Mouse (Mus musculus): ENCODE results near the gene Nmur1. TPM values are rescaled to one million over a fixed set of nuclear protein-coding genes. Genes with fewer than 3 reads are reported as not detected.
A peak's percentile ranks its signal among the peaks of the same experiment; 100 is the strongest.

Gene Nmur1
- total RNA-seq (2021): not detected

DNA sequence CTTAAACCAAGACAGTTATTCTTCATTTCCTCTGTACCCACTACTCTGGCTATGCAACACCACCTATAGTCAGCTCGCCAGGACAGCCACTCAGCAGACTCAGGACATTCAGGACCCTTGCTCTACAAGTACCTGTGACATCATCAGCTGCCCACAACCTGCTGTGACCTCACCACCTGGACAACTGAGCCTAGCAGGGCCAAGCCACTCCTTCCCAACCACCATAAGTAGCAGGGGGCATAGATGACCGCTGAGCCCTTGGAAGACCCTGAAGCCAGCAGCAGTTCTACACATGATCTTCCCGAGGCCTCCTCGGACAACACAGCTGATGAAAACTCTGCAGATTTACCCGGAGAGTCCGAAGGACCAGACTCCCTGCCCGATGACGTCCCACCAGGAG, at the start of gene Nmur1, which contains the start of gene Tex44:
TSS of gene Nmur1 (minus strand) at position 101 of the 400 bp plus-strand sequence.
TSS of gene Tex44 (plus strand) at position 202 of the 400 bp plus-strand sequence.
- no peak for DNase-seq

DNA sequence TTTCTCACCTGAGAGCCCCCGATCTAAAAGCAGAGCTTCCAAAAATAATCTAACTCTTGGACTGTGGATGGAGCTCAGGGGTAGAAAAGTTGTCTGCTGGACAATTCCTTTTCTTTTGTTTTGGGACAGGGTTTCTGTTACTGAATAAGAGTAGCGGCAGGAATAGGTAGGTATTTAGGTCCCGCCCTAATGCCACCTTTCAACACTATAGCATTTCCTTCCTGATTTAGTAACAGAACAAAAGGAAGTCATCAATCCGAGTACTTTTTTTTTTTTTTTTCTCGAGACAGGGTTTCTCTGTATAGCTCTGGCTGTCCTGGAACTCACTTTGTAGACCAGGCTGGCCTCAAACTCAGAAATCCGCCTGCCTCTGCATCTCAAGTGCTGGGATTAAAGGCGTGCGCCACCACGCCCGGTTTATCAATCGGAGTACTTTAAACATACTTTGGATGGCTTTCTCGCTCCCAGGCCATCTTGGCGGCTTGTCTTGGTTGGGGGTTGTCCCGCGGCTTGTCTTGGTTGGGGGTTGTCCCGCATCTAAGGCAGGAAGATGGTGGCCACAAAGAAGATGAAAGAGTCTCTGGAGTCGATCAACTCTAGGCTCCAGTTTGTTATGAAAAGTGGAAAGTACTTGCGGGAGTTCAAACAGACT, 47.2 kb upstream of the Nmur1 start:
- no peak for DNase-seq

DNA sequence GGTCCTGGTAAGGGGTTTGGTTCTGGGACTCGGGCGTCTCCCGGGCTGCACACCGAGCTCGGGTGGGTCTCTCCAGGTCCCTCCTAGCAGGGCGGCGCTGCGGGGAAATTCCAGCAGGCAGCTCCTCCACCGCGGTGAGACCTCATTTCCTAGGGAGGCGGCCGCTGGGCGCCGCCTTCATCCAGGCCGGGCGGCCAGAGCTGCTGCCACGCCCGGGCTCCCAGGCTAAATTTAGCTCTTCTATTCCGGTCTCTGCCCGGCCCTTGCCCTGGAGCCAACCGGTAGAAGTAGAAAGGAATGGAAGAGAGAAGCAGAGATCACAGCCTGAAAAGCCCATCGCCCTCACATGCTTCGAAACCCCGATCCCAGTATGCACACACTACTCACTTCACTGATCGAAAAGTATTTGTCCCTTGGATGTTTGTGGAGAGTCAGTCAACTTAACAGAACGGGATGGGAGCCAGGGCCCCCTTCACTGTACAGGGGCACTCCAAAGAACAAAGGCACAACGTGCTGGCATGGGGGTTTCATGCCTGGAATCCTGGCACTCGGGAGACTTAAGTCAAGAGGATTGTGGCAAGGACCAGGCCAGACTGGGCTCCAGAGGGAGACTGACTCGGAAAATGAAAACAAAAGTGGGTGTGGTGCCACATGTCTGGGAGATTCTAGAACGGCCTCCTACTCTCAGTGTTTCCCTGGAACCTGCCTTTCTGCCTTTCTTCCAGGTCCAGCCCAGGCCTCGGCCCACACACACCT, 46.3 kb upstream of the Nmur1 start:
- DNase-seq: peak; percentile 89

DNA sequence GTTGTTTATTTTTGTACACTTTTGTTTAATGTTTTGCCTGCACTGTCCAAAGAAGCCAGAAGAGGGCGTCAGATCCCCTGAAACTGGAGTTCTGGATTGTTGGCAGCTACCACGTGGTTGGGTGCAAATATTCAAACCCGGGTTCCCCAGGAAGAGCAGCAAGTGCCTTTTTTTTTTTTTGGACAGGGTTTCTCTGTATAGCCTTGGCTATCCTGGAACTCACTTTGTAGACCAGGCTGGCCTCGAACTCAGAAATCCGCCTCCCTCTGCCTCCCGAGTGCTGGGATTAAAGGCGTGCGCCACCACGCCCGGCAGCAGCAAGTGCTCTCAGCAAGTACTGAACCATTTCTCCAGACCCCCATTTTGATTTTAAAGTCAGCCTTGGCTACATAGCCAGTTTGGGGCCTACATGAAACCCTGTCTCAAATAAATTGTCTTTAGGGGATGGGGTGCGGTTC, 45.5 kb upstream of the Nmur1 start:
- DNase-seq: peak; percentile 73

DNA sequence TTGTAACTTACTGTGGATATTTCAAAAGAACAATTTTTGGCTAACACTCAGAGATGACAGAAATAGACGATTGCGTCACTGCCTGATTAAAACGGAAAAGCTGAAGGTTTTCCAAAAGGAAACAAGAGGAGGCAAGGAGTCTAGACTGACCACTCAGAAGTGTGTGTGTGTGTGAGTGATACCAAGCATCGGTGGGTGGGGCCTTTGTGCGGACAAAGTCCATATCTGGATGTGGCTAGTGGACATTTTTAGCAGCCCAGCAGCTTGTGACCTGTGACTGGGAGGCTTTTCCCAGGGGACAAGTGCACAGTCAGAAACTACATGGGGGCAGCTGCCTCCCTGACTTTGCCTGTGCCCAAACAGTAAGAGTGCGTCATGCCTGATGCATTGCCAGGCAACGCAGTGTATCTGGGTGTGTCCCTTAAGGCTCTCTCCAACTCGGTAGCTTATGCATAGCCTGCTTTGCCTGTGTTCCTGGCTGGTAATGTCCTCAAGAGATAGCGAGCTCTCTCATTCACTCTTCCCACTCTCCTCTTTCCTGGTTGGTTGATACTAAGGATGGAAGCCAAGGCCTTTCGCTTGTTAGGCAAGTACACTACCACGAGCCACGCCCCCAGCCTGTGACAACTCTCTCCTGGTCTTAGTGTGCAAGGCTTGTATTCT, 44.6 kb upstream of the Nmur1 start:
- peak; percentile 90 for DNase-seq

DNA sequence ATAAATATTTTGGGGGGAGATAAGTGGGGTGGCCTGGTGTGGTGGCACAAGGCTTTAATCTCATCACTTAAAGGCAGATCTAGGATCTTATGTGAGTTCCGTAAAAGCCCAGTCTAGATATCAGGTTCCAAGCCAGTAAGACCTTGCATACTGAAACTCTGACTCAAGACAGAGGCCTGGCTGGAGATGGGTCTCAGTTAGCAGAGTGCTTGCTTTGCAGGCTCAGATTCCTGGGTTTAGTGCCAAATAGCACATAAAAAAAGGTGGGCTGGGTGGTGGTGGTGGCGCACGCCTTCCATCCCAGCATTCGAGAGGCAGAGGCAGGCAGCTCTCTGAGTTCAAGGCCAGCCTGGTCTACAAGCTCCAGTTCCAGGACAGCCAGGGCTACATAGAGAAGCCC, 43.8 kb upstream of the Nmur1 start:
- DNase-seq: no peak

DNA sequence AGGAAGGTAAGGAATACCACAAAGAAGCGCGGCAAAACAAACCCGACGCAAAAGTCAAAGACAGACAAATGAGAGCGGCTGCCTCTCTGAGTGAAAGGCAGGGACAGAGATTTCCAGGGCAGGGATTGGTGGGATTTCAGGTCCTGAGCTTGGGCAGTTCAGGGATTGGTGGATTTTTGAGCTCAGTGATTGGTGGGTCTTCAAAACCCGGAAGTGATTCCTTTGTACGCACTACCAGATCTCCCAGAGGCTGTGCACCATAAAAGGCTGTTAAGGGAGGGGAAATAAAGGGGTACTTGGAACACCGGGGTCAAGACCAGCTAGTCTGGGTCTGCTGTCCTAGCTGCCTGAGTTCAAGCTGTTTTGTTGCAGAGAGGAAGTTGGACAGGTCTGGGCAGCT, 41.4 kb upstream of the Nmur1 start:
- no peak for DNase-seq

DNA sequence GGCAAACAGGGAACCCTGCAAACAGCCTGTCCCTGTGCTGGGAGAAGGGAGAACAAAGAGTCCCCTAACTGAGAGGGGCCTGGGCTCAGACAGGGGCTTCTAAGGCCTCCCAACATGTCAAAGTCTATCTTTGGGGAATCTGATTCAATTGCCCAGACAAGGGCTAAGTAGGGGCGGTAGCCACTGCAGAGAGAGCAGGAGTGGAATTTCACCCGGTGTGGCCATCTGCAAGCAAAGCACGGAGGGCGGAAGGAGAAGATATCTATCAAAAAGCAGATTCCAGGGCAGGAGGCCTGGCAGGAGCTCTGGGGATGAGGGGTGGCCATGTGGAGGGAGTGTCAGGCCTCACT, 38.8 kb upstream of the Nmur1 start:
- DNase-seq: no peak

DNA sequence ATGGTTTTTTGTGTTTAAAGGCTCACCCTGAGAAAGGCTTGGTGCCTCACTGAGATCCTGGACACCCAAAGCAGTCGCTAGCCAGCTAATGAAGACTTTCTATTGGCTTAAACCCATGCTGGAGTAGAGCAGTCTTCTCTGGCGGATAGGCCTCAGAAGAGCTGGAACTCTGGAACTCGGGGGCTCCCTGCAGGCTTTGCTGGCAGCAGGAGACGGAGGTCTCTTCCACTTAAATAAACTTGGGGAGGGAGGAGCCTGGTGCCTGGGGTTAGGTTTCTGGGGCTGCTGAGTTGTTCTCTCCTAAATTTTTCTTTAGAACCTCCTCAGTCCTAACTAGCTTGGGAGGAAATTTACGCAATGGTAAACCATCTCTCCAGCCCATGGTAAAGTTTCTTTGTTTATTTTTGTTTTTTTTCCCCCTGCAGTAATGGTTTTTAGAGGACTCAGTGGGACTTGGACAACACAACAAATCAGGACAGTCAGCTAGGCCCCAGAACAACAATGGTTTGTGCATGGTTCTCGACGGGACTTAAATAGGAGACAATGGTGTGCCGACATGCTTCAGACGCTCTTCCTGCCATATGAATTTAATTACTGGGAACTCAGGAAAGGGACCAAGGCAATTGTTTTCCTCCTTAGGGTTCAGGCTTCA, 38.3 kb upstream of the Nmur1 start:
- DNase-seq: no peak

DNA sequence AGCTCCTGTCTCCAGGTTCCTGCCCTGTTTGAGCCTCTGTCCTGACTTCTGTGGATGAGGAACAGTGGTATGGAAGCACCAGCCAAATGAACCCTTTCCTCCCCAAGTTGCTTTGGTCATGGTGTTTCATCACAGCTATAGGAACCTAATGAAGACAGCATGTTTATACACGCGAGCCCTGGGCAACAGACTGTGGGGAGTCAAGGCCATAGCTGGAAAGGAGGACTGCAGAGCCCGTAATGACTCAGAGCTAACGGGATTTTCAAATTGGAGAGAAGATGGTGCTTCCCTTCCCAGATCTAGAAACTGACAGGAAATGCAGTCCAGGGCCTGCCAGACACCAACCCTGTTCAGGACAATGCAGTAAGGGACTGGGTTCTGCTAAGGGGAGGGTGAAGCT, 33.3 kb upstream of the Nmur1 start:
- no peak for DNase-seq

DNA sequence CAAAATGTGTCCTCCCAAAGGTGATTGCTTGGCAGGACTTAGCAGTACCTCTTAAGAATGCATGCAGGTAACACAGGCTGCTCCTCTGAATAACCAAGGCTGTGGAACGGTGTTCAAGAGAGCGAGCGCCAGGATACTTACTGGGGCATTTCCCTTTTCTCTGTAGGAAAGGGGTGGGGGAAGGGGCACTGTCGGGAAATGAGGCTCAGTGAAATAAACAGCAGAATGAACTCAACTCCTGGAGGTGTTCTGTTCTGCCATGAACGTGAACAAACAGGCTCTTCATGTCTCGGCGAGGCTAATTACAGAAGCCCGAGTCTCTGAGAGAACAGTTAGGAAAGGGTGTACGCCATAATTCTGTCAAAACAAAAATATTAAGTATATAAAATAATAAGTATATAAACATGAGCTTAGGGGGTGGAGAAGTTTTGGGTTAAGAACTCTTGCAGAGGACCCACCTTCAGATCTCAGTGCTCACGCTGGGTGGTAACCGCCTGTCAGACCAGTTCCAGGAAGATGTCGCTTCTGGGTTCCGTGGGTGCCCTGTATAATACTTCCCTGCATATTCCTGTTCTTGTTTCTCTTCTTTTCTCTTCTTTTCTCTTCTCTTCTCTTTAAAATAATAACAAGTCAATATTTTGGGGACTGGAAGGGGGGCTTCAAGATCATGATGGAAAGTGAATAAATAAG, 31.0 kb upstream of the Nmur1 start:
- DNase-seq: no peak

DNA sequence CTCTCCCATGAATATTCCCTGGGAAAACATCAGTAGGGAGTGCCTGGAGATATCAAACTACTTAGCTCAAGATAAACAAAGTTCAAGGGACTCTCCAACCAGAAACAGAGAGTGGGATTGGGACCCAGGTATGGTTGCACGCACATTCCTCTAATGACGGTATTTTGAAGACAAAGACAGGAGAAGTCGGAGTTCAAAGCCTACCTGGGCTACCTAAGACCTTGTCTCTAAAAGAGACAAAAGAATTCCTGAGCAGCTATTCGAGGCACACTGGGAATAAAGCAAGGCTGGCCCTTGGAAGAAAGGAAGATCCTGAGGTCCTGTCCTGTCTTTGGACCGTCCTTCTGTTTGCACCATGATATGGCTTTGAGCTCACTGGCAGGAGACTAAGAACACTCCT, 26.7 kb upstream of the Nmur1 start:
- no peak for DNase-seq

DNA sequence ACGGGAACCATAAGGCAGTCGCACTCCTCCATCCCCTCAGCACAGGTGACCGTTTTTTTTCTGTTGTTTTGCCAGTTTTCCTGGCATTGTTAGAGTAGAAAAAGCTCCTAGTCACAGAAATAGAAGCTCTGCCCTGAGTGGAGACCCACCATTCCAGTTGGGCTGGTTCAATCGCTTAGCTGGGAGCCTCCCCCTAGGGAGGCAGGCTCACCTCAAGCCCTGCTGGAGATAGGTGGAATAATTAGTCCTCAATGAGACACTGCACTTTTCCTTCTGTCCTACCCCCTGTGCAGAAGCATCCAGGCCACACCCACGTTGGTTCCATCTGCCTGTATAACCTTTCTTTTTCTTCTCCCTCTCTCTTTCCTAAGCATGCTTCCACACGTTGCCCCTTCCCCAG, 23.9 kb upstream of the Nmur1 start:
- DNase-seq: no peak

DNA sequence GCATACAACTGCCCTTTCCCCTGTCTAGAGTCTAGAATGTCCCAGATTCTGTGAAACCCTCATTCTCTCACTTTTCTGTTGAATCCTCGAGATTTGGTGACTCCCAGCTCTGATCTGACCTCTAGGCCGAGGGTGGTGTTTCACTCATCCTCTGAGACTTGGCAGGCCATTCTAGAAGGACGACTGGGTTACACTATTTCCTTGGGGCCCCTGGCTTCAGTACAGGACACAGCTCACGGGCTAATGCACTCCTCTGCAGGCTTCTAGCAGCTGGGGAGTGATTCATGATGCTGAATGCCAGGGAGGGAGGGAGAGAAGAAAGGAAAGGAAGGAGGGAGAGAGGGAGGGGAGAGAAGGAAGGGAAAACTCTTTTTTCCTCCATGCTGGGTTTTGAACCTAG, 22.2 kb upstream of the Nmur1 start:
- DNase-seq: peak; percentile 41

DNA sequence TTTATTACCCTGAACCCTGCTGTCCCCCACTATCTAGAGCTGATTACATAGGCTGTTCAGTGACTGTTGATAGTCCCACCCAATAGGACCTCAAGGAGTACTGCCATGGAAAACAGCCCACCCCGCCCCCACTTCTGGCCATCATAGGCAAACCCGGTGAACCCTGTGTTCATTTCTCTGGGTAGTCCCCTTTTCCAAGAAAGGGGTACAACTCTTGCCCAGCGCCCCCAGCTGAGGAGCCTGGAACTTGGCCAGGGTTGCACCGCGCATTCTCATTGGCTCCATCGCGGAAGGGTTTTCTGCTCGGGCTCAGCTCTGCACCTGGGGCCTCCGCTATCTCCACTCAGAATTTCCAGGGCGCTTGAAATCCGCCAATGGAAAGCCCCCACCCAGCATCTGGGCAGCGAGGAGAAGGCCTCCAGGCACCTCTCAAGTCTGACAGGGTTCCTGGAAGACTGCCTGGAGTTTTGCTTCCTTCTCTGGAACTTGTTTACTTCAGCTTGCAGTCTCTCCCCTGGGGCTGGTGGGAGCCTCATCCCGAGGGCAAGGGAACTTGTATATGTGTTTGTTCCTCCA, 21.7 kb upstream of the Nmur1 start:
- peak; percentile 58 for DNase-seq

DNA sequence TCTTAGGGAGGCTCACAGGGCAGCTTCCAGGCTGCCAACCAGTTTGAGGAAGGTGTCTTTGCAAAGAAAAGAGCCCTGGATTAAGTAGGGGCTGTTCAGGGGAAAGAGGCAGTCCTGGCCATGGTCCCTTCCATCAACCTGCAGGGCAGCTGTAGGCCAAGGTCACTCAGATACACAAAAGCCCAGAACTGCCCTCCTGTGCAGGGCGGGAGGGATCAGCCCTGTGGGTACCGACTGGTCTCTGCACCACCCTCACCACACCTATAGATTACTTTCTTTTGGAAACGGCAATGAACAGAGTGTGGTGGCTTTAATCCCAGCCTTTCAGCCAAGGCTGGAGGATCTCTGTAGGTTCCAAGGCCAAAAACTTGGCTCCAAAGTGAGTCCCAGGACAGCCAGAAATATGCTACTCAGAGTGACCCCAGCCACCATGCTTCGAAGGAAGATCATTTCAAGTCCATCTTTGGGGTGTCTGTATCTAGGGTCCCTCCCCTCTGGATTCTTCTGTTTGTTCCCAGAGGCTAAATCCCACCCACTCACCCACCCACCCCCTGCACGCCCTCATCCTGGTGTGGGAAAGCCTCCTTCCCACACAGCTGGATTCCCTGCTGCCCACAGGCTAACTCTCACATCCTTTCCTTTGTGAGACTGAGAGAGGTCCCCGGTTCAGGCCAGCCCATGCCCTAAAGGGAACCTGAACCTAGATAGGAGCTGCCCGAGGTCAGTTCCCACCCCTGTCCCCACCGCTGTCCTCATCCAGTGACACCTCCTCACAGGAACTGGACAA, 17.6 kb upstream of the Nmur1 start:
- DNase-seq: no peak

DNA sequence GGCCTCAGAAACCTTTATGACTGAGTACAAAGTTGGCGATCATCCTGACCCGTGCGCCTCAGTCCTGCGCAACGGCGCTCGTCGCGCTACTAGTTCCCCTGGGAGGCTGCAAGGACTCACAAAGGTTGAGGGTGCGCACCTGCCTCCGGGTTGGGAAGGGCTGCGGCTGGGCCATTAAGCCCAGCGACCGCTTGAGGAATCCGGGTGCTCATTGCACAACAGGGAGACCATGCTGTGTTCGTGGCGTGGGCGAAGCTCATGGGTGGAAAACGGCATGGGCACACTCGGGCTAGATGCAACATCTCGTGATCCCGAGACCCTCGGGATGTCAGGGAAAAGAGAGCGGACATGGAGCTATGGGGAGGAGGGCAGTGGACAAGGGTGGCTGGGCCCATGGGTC, 16.8 kb upstream of the Nmur1 start:
- DNase-seq: no peak

DNA sequence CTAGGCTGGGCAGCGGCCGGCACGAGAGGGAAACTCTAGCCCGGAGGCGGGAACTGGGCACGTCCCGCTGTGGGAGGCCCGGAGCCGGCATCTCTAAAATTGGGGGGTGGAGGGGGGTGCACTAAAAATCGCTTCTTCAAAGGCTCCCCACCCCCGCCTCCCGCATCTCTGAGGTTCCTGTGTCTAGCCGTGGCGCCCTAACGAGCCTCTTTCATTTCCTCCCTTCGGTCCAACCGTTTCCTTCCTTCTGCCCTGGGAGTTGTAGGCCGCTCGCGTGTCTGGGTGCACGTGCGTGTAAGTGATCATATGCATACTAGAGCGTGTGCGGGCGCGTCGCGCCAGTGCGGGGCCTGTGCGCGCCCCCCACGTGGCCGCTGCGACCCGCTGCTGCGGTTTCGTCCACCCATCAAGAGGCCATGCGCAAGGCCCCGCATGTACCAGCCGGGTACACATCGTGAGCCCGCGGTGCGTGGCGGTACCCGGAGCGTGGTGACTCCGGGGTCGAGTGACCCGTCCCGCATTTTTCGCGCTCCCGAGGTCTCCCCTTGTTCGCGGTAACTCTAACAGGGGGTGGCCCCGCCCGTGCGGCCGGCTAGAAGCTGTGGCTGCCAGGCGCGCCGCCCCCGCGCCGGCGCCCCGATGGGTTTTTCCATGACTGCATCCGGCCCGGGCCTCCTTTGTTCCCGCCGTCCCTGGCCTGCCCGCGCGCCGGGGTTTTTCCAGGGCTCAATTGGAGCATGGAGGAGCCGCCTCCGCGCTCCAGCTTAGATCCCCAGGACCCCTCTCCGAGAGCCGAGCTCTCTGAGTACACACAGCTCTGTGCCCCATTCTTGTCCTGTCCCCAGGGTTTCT, 16.2 kb upstream of the Nmur1 start:
- peak; percentile 94 for DNase-seq

DNA sequence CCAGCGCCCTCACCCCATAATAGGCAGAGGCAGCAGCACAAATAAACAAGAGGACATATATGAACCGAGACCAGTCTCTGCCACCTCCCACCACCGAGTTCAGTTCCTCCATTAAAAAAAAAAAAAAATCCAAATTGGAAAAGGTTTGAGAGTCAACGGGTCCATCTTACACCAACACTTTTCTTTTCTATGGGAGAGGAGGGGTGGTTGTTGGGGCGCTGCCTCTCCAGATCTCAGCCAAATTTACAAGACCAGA, 15.6 kb upstream of the Nmur1 start:
- DNase-seq: no peak

DNA sequence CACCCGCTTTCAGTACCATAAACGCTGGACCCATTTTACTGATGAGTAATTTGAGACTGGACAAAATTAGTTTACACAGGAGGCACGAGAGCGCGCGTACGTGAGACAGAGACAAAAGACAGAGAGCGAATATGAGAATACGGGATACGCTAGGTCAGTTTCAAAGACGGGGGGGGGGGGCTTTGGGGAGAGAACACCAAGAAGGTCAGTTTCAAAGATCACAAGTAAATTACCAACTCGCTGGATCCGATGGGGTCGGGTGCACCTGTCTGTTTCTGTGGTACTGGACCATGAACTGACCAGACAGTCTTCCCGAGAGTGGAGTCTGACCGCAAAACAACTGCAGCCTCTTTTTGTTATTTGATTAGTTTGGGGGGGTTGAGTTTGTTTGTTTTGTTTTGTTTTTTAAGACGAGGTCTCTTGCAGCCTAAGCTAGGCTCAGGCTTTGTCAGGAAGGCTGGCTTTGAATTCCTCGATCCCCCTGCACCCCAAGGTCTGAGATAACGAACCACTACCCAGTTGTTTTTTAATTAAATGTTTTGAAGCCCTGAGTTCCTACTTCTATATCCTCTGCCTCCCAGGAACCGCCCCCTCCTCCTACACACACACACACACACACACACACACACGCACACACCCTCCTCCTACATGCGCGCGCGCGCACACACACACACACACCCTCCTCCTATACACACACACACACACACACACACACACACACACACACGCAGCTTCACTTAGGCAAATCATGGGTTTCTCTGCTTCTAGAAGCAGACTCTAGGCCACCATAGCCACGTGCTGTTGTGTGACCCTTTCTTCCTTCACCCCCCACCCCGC, 15.1 kb upstream of the Nmur1 start:
- peak; percentile 70 for DNase-seq

Data from heart, postnatal 4 days (tissue).